Mouse (Mus musculus): ENCODE data around the gene Adam10. TPM values are rescaled to one million over a fixed set of nuclear protein-coding genes. Genes with fewer than 3 reads are reported as not detected.

Adam10 gene
- total RNA-seq, 2 experiments from 2014 or later, result 66.8 to 68.4 TPM

DNA sequence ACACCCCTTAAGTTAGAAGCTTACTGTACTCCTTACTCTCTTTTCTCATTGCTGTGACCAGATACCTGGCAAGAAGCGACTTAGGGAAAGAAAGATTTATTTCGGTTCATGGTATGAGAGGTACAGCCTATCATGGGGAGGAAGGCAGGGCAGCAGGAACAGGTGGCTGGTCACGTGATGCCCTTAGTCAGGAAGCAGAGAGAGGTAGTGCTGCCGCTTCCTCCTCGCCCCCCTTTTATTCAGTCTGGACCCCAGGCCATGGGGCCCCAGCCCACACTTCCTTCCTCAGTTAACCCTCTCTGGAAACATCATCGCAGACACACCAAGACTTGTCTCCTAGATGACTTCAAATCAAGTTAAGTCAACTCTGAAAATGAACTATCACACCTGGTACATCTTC, 7.5 kb upstream of the Adam10 start:
- no peak for DNase-seq (ENCODE audit: low spot score in 2 of 2)
- intact Hi-C loops (cut with DNase I), result loop anchor here (10.0 kb wide), 1 partner anchor 174 kb away; no protein-coding TSS in a partner anchor

DNA sequence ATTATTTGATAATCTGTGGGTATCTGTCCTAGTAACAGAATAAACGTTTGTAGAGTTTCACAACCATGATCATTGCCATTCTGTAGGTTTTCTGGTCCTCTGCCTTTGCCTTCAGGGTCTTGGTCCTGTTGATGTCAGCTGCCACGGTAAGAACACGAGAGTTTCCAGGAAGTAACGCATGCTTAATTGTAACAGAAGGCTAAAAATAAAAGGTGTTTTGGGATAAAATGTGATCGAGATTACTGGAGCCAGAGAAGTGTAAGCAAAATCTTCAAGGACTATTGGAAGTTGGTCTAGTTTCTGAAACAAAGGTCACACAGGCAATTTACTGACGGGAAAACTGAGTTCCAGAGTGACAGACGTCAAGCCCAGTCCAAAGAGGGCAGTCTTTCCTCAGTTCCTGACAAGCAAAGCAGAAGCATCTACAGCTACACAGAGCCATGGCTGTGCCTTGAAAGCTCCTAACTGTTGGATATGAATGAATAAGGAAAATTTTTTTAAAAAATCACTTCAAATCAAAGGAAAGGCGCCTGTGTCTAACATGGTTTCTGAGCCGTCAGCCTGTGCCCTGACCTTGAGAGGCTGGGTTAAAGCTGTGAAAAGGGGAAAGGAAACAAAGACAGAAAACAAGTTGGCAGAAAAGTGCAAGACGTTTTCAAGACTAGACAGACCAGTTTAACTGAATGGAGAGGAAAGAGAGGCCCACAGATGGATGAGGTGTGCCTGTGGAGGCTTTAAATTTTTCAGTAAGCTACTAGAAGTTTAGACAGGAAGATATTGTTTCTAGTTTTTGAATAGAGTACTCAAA, 6.8 kb upstream of the Adam10 start:
- intact Hi-C loops (cut with DNase I), result loop anchor here (10.0 kb wide), 1 partner anchor 173 kb away; no protein-coding TSS in a partner anchor

DNA sequence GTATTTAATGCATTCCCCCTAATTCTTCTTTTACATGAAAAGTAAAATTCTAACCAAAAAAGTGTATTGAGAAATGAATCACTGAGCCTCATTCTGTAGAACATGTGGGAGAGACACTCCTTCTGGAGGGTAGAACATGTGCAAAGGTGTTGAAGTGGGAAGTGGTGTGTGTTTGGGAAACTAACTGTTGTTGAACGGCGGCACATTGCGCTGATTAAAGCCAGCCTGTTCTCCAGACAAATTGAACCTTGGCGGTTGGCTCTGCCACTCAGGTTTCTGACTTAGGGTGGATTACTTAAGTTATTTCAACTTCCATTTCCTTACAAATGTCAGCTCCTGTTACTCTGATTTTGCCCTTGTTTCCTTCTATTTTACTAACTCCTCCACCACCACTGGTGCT, 5.1 kb upstream of the Adam10 start:
- intact Hi-C loops (cut with DNase I), result loop anchor here (10.0 kb wide), 1 partner anchor 171 kb away; no protein-coding TSS in a partner anchor
- no peak for DNase-seq (ENCODE audit: low spot score in 2 of 2)

More for the DNA sequence above, 6.8 kb upstream of the Adam10 start:
- DNase-seq (ENCODE audit: low spot score in 2 of 2), result no peak

- no peak for DNase-seq (ENCODE audit: low spot score in 2 of 2)
- intact Hi-C loops (cut with DNase I), result loop anchor here (5.0 to 10.0 kb wide), 3 partner anchors 170 to 402 kb away; no protein-coding TSS in a partner anchor
Measured at GRCm38 (mm10) chr9:70675117-70675516, 3.7 kb upstream of the Adam10 start.

DNA sequence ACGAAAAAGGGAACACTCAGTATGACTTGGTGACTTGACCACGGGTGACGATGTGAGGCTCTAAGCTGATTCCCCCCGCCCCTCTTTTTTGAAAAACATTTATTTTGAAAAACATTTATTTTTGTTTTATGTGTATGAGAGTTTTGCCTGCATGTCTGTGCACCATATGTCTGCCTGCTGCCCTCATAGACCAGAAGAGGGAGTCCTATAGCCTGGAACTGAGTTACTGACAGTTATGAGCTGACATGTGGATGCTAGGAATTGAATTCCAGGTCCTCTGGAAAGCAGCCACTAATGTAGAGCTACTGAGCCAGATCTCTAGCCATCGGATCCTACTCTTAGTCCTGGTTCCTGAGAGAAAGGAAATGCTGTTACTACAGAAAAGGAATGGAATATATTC, 2.8 kb upstream of the Adam10 start:
- intact Hi-C loops (cut with DNase I), result loop anchor here (5.0 to 10.0 kb wide), 3 partner anchors 169 to 401 kb away; no protein-coding TSS in a partner anchor
- DNase-seq (ENCODE audit: low spot score in 2 of 2), result no peak

DNA sequence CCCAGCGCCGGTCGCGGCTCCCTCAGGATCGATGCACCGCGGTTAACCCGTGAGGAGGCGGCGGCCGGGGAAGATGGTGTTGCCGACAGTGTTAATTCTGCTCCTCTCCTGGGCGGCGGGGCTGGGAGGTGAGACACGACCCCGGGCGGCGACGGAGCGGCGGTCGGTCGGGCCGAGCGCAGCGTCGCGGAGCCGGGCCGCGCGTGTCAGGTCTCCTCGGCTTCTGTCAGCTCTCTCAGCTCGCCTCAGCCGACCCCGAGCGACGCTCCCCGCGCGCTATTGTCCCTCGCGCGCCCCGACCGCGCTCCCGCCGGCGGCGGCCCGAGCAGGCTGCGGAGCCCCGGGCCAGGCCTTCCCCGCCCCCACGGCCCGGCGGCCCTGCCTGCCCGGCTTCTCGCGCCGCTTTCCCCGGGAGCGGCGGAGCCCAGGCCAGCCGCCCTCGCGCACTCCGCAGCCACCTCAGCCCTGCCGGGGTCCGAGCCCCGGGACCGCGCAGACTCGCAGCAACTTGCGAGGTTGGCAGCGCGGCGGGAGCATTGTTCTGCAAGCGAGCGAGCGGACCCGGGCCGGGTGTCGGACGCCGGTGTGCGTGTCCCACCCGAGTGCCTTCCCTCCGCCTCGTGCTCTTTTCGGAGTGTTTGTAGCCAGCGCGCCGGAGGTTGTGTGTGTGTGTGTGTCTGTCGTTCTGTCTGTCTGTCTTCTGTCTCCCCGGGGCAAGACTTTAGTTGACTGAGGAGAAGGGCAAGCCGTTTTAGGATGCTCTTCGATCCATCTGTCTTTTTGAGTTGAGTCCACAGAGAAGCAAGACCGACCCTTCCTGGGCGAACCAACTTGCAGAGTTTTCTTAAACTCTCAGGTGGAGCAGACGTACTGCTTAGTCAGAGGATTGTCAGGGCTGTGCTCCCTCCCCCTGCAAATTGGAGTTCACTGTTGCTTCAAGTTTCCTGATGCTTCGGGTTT, 615 bp downstream of the Adam10 start:
- intact Hi-C loops (cut with DNase I), result loop anchor here (5.0 to 10.0 kb wide), 3 partner anchors 165 to 398 kb away; no protein-coding TSS in a partner anchor

GRCm38 (mm10) chr9:70682202-70682601, 3.4 kb downstream of the Adam10 start:
- intact Hi-C loops (cut with DNase I), result no loop called here
- DNase-seq (ENCODE audit: low spot score in 2 of 2), result no peak

More for the DNA sequence above, 615 bp downstream of the Adam10 start:
- DNase-seq (ENCODE audit: low spot score in 2 of 2), result peak in 1 of 2 experiments; percentile 36

DNA sequence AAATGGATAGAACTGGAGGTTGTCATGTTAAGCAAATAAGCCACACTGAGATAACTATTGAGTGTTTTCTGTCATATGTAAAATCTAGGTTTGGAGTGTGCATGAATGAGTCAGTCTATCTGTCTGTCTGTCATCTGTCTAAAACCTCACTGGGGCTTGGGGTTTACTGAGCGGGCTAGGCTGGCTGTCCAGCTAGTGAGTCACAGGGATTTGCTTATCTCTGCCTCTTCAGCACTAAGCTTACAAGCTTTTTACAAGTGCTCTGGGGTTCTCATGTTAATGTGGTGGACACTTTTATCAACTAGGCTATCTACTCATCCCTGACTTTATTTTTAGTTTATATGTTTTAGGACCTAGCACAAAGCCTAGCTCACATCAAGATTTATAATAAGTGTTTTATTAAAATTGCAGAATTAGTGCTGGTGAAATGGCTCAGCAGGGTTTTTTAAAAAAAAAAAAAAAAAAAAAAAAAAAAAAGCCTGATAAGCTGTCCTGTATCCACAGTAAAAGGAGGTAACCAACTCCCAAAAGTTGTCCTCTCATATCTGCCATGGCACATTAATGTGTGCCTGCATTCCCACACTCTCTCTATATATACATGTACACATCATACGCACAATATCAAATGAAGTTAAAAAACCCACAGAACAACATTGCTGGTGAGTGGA, 9.6 kb downstream of the Adam10 start:
- DNase-seq (ENCODE audit: low spot score in 2 of 2), result no peak
- intact Hi-C loops (cut with DNase I), result no loop called here

GRCm38 (mm10) chr9:70689926-70690325, 11.1 kb downstream of the Adam10 start:
- intact Hi-C loops (cut with DNase I), result no loop called here
- DNase-seq (ENCODE audit: low spot score in 2 of 2), result no peak

DNA sequence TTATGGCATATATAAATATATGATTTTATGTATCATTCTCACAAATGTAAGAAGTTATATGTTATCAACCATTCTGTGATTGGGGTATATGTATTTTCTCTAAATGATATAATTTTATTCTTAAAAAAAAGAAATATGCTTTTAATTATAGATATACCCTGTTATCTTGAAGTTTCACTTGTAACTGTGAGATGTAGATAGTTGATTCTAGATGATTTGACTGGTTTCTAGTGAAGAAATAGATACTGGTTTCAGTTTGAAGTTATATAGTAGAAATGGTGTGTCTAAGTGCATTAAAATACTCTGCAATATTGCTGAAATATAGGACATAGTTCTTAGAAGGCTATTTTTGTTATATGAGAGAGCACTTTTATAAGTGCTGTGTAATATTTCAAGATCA, 11.8 kb downstream of the Adam10 start:
- no peak for DNase-seq (ENCODE audit: low spot score in 2 of 2)
- intact Hi-C loops (cut with DNase I), result no loop called here

DNA sequence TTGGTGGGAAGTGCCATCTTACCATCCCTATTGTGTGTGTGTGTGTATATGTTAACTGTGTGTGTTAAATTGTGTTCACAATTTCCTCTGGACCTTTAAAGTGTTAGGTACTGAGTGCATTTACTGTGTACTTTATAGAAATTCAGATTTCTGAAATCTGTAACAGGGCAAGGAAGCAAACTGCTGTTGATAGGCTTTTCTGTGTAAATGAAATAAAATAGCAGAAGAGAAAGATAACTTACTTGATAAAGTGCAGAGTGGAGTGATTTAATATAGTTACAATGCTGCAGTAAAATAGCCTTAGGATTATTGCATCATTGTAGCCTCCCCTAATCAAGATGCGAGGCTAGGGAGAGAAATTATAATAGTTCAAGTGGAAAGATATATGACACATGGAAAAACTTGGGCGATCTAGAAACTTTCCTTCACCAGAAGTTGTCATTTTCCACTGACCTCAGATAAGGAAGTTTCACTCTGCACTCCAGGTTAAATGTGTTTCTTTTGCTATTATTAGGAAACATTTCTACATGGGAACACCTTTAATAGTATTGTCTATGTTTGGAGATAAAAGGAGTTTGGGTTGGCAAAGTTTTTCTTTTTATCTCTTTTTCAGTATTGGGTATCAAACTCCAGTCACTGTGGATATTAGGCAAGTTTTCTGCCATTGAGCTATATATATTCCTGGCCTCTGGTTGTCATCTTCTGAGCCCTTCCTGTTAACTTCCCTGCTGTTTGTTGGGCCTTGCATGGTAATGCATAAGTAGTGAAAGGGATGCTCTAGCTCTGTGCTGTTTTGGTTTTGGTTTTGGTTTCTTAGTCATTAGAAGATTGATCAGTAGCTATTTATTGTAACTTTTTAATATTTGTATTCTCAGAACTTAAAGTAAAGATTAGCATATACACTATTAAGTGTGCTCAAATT, 13.2 kb downstream of the Adam10 start:
- DNase-seq (ENCODE audit: low spot score in 2 of 2), result no peak
- intact Hi-C loops (cut with DNase I), result no loop called here

GRCm38 (mm10) chr9:70695723-70696122, 16.9 kb downstream of the Adam10 start:
- no peak for DNase-seq (ENCODE audit: low spot score in 2 of 2)
- intact Hi-C loops (cut with DNase I), result no loop called here

GRCm38 (mm10) chr9:70698090-70698489, 19.3 kb downstream of the Adam10 start:
- intact Hi-C loops (cut with DNase I), result no loop called here

DNA sequence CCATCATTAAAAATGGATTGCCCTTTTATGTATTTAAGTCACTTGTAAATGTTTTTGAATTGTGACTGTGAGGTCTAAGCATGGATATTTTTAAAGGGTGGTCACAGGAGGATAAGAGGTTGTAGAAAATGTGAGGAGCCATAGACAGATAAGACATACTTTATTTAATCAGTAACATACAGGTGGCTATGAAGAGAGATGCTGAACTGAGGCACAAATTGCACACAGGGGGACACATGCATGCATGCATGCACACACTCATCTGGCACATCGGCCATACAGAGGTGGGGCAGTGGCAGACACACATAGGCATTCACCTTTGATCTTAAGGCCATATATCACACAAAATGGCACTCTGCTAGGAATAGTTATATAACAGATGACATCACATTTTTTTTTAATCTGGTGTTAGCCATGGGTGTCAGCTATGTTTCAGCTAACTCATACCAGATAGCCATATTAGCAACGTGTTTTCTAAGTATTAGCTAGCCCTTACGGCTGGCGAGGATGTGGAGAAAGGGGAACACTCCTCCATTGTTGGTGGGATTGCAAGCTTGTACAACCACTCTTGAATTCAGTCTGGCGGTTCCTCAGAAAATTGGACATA, 24.9 kb downstream of the Adam10 start:
- no peak for DNase-seq (ENCODE audit: low spot score in 2 of 2)

More at GRCm38 (mm10) chr9:70698090-70698489, 19.3 kb downstream of the Adam10 start:
- no peak for DNase-seq (ENCODE audit: low spot score in 2 of 2)

DNA sequence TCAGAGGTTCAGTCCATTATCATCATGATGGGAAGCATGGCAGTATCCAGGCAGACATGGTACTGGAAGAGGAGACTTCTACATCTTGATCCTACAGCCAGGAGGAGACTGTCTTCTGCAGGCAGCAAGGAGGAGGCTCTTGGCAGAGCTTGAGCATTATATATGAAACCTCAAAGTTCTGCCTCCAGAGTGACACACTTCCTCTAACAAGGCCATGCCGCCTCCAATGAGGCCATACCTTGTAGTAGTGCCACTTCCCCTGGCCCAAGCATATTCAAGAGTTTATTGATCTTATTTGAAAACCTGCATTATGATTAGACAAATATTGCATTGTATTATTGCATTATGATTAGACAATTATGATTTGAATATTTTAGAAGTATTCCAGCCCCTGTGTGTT, 27.6 kb downstream of the Adam10 start:
- intact Hi-C loops (cut with DNase I), result no loop called here
- no peak for DNase-seq (ENCODE audit: low spot score in 2 of 2)

More for the DNA sequence above, 24.9 kb downstream of the Adam10 start:
- intact Hi-C loops (cut with DNase I), result no loop called here

GRCm38 (mm10) chr9:70729544-70729943, 50.7 kb downstream of the Adam10 start:
- intact Hi-C loops (cut with DNase I), result no loop called here
- no peak for DNase-seq (ENCODE audit: low spot score in 2 of 2)

GRCm38 (mm10) chr9:70731079-70731478, 52.3 kb downstream of the Adam10 start:
- intact Hi-C loops (cut with DNase I), result no loop called here

DNA sequence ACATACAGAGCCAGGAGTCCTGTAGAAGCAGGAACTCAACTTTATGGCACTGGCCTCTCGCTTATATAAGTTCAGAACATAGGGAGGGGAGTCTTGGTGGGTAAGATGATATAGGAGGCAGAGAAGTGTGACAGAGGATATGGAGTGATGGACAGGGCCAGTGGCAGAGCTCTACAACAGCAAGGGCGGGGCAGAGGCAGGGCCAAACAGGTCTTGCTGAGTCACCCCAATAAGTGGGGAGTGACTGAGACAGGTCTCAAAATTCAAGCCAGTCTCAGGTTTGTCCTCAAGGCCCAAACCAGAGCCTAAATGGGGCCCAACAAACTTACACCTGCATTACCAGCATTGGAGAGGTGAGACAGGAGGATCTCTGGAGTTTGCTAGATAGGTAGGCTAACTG, 54.4 kb downstream of the Adam10 start:
- no peak for DNase-seq (ENCODE audit: low spot score in 2 of 2)
- intact Hi-C loops (cut with DNase I), result no loop called here

More at GRCm38 (mm10) chr9:70731079-70731478, 52.3 kb downstream of the Adam10 start:
- no peak for DNase-seq (ENCODE audit: low spot score in 2 of 2)

Measured in left cerebral cortex, postnatal 36 days (tissue).